Comparison of ENCODE assay signal across 18 mouse cellular contexts in the genomic region with DNA sequence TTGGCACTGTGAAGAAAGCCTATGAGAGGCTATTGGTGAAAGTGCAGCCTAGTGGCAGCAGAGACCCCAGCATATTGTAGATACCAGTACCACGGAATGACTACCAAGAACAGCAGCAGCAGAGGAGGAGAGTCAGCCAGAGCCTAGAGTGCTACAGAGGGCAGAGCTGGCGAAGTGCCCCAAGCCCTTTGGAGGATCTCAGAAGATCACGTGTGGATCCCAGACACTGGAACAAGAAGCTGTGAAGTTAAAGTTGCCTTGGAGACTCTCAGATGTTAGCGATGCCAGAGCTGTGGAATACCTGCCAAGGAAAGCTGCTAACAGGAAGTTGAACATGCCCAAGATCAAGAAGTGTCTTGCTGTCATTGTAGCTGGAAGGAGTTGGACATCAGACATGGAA. TPM values are rescaled to one million over a fixed set of nuclear protein-coding genes. Genes with fewer than 3 reads are reported as not detected.
DNase-seq lines count a peak whose midpoint lies in the region; ATAC-seq and TF ChIP-seq lines count a peak whose summit lies in the region.
"Had no signal": no experiment of that assay in that cellular context is flagged by ENCODE, and none has a peak within 500 bp of the region (broad histone marks: within the 10 kb centered on the region; RNA-seq: fewer than 3 reads in every experiment).

No protein-coding gene starts in this region.

- no peak for TF ChIP-seq EP300 in lung, postnatal 0 days (IDR thresholded peaks at IDR 0.05)

- peaks cover 4% of the 10 kb centered on the region; the same call in 1 of the 2 replicates for H3K4me1 ChIP-seq in kidney, embryonic 15.5 days
- H3K4me1 ChIP-seq in lung, postnatal 0 days (ENCODE audit: insufficient read depth, low read depth, low read length), result no peaks in the 10 kb centered on the region
- no peaks in the 10 kb centered on the region for H3K4me1 ChIP-seq in kidney, postnatal 0 days (replicated peaks; ENCODE audit: insufficient read depth, low read length)
- H3K4me1 ChIP-seq: forebrain, embryonic 13.5 days; midbrain, embryonic 12.5 days; stomach, embryonic 15.5 days had no signal

- no peak overlapping the region for H3K4me3 ChIP-seq in kidney, embryonic 15.5 days (replicated peaks)
- H3K4me3 ChIP-seq in lung, postnatal 0 days (ENCODE audit: low read depth, low read length), result no peak overlapping the region
- H3K4me3 ChIP-seq in kidney, postnatal 0 days (replicated peaks; ENCODE audit: low read depth, low read length), result no peak overlapping the region
- H3K4me3 ChIP-seq: forebrain, embryonic 13.5 days; heart, embryonic 13.5 days; midbrain, embryonic 12.5 days; stomach, embryonic 15.5 days had no signal

- H3K4me2 ChIP-seq in kidney, embryonic 15.5 days, result no peak overlapping the region
- H3K4me2 ChIP-seq in lung, postnatal 0 days (replicated peaks; ENCODE audit: low read depth, low read length), result no peak overlapping the region
- no peak overlapping the region for H3K4me2 ChIP-seq in kidney, postnatal 0 days (ENCODE audit: low read length)
- H3K4me2 ChIP-seq: forebrain, embryonic 13.5 days; heart, embryonic 13.5 days; midbrain, embryonic 12.5 days; stomach, embryonic 15.5 days had no signal

- no peaks in the 10 kb centered on the region for H3K9me3 ChIP-seq in kidney, embryonic 15.5 days (replicated peaks)
- H3K9me3 ChIP-seq in lung, postnatal 0 days (ENCODE audit: low read length), result no peaks in the 10 kb centered on the region
- H3K9me3 ChIP-seq in kidney, postnatal 0 days (replicated peaks; ENCODE audit: low read length), result no peaks in the 10 kb centered on the region
- H3K9me3 ChIP-seq: forebrain, embryonic 13.5 days; heart, embryonic 13.5 days; midbrain, embryonic 12.5 days; stomach, embryonic 15.5 days had no signal

- ATAC-seq in kidney, embryonic 15.5 days (replicated peaks; ENCODE audit: low FRiP score), result no peak
- ATAC-seq in lung, postnatal 0 days, result no peak
- ATAC-seq in kidney, postnatal 0 days (replicated peaks; ENCODE audit: low FRiP score, low read depth), result no peak
- ATAC-seq: forebrain, embryonic 13.5 days had no signal

- DNase-seq in kidney, adult 11 months, result peak; percentile 84
- peak; percentile 5 for DNase-seq in lung, postnatal 36 days
- no peak for DNase-seq in lung, postnatal 0 days (ENCODE audit: low spot score)
- no peak for DNase-seq in kidney, postnatal 0 days (ENCODE audit: low spot score)
- peak; percentile 20 to 32 for DNase-seq in kidney, postnatal 4 days
- no peak for DNase-seq in heart, postnatal 25 days (ENCODE audit: low spot score)
- DNase-seq: cerebellum, postnatal 36 days; layer of hippocampus, postnatal 36 days; thymus, postnatal 14 days had no signal

- no peaks in the 10 kb centered on the region for H3K36me3 ChIP-seq in kidney, embryonic 15.5 days
- H3K36me3 ChIP-seq in lung, postnatal 0 days (ENCODE audit: insufficient read depth, low read length), result no peaks in the 10 kb centered on the region
- H3K36me3 ChIP-seq in kidney, postnatal 0 days (ENCODE audit: insufficient read depth, low read length), result no peaks in the 10 kb centered on the region
- H3K36me3 ChIP-seq: heart, embryonic 13.5 days; stomach, embryonic 15.5 days had no signal

- no peak overlapping the region for H3K27ac ChIP-seq in kidney, embryonic 15.5 days
- no peak overlapping the region for H3K27ac ChIP-seq in lung, postnatal 0 days (ENCODE audit: low read length)
- H3K27ac ChIP-seq in kidney, postnatal 0 days, result peak overlapping the region; percentile 50; the same call in 1 of the 2 replicates
- H3K27ac ChIP-seq: forebrain, embryonic 13.5 days; heart, embryonic 13.5 days; liver, embryonic 14.5 days; midbrain, embryonic 12.5 days; stomach, embryonic 15.5 days had no signal

- no peak overlapping the region for H3K9ac ChIP-seq in kidney, embryonic 15.5 days
- no peak overlapping the region for H3K9ac ChIP-seq in lung, postnatal 0 days (replicated peaks; ENCODE audit: low read depth)
- no peak overlapping the region for H3K9ac ChIP-seq in kidney, postnatal 0 days (ENCODE audit: low read depth, low read length)
- H3K9ac ChIP-seq: forebrain, embryonic 13.5 days; heart, embryonic 13.5 days; liver, embryonic 14.5 days; midbrain, embryonic 12.5 days; stomach, embryonic 15.5 days had no signal

- TF ChIP-seq CTCF in lung, postnatal 0 days (IDR thresholded peaks at IDR 0.05), result no peak
- TF ChIP-seq CTCF in kidney, postnatal 0 days (IDR thresholded peaks at IDR 0.05; ENCODE audit: low read depth), result no peak

- no peaks in the 10 kb centered on the region for H3K27me3 ChIP-seq in kidney, embryonic 15.5 days
- H3K27me3 ChIP-seq in lung, postnatal 0 days (replicated peaks; ENCODE audit: insufficient read depth, low read length), result no peaks in the 10 kb centered on the region
- no peaks in the 10 kb centered on the region for H3K27me3 ChIP-seq in kidney, postnatal 0 days (ENCODE audit: insufficient read depth, low read length)
- H3K27me3 ChIP-seq: forebrain, embryonic 13.5 days; heart, embryonic 13.5 days; midbrain, embryonic 12.5 days; stomach, embryonic 15.5 days had no signal

- WGBS in kidney, embryonic 15.5 days, result 89% methylated on average over 4 of the region's 4 CpGs
- 66% methylated on average over 4 of the region's 4 CpGs for WGBS in lung, postnatal 0 days
- WGBS in kidney, postnatal 0 days, result 86% methylated on average over 4 of the region's 4 CpGs

- intact Hi-C loops in heart, postnatal 25 days (cut with DNase I), result no loop called here

RNA-seq across cellular contexts. Expression of a gene that starts 18.6 kb away (rescaled TPM):
- polyA plus RNA-seq in kidney, embryonic 15.5 days (2015; fragmentation: Nextera tagmentation; extraction: Ambion mirVana), result 0.08 TPM in 1 of 2 replicates, not detected in the other
- not detected in 2 replicates for polyA plus RNA-seq in lung, postnatal 0 days (2015; fragmentation: Nextera tagmentation; extraction: Ambion mirVana)
- 0.22 TPM in 1 of 2 replicates, not detected in the other for polyA plus RNA-seq in kidney, postnatal 0 days (2015; fragmentation: Nextera tagmentation; extraction: Ambion mirVana)
- total RNA-seq in heart, postnatal 25 days (2021), result not detected
- polyA plus RNA-seq: heart, embryonic 13.5 days; stomach, embryonic 15.5 days had no signal

RNA-seq across cellular contexts. Expression of a gene that starts 18.9 kb away (rescaled TPM):
- 1.6 and 2.2 TPM in 2 replicates for polyA plus RNA-seq in kidney, embryonic 15.5 days (2015; fragmentation: Nextera tagmentation; extraction: Ambion mirVana)
- polyA plus RNA-seq in lung, postnatal 0 days (2015; fragmentation: Nextera tagmentation; extraction: Ambion mirVana), result 0.42 TPM in 1 of 2 replicates, not detected in the other
- 0.84 and 1.1 TPM in 2 replicates for polyA plus RNA-seq in kidney, postnatal 0 days (2015; fragmentation: Nextera tagmentation; extraction: Ambion mirVana)
- not detected for total RNA-seq in heart, postnatal 25 days (2021)
- total RNA-seq: granulocyte monocyte progenitor cell, adult 5-6 weeks; hematopoietic stem cell, adult 5-6 weeks had no signal
- polyA plus RNA-seq: spleen, adult 2 months had no signal

Comparison
In these comparisons a context has a peak if more than half of its experiments do, and no peak if none do; other contexts are left out.
1. DNase-seq: peak in kidney, adult 11 months (single experiment), lung, postnatal 36 days (single experiment) and kidney, postnatal 4 days (2 of 2); none in lung, postnatal 0 days (single experiment), kidney, postnatal 0 days (single experiment) and heart, postnatal 25 days (single experiment).